In the genomic region with DNA sequence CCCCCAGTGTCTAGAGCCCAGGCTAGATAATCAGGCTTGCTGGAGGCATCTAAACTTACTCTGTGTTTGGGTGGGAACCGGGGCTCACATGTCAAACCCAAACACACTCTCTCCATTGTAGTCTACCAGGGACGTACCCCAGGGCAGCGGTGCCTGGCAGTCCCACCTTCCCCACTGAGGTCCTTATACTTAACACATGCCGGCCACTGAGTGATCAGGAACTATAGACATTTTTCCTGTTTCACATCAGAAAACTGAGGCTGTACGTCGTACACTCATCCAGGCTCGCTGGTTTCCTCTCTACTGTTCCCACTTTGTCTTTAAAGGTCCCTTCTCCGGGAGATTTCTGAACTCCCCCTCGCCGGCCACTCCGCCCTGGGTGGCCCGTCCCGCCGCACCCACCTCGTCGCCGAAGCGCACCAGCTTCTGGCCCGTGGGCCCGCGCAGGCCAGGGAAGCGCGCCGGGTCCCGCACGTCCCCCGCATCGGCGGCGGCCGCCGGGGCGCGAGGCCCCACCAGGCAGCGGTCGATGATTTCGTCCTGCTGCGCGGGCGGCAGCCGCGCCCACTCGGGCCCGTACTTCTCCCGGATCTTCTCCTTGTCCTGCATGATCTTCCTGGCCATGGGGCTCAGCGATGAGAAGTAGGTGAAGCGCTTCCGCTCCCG, we compare ENCODE assay signal across 8 mouse cellular contexts. TPM values are rescaled to one million over a fixed set of nuclear protein-coding genes. Genes with fewer than 3 reads are reported as not detected.
DNase-seq lines count a peak whose midpoint lies in the region; ATAC-seq and TF ChIP-seq lines count a peak whose summit lies in the region.

No protein-coding gene starts in this region.

- TF ChIP-seq CTCF in lung, adult 2 months (IDR thresholded peaks at IDR 0.05; ENCODE audit: insufficient read depth, low read length) = no peak
- TF ChIP-seq CTCF in intestine, postnatal 0 days (IDR thresholded peaks at IDR 0.05; ENCODE audit: low read depth) = no peak

- peak; percentile 67 for ATAC-seq in forebrain, embryonic 12.5 days (ENCODE audit: low FRiP score)
- peak; percentile 41 for ATAC-seq in intestine, postnatal 0 days

- H3K4me2 ChIP-seq in forebrain, embryonic 12.5 days = peak overlapping the region; percentile 75
- peak overlapping the region; percentile 93 for H3K4me2 ChIP-seq in intestine, postnatal 0 days (replicated peaks; ENCODE audit: low read depth)
- peak overlapping the region; percentile 77 for H3K4me2 ChIP-seq in myocyte (ENCODE audit: low read depth)

- peaks cover 5% of the 10 kb centered on the region; the same call in 1 of the 2 replicates for H3K4me1 ChIP-seq in lung, adult 2 months (ENCODE audit: control insufficient read depth, insufficient read depth, low read length)
- H3K4me1 ChIP-seq in forebrain, embryonic 12.5 days = peaks cover 46% of the 10 kb centered on the region
- peaks cover 13% of the 10 kb centered on the region for H3K4me1 ChIP-seq in intestine, postnatal 0 days (replicated peaks; ENCODE audit: control insufficient read depth, insufficient read depth, low read length)

- H3K4me3 ChIP-seq in lung, adult 2 months (replicated peaks; ENCODE audit: extremely low read depth, low read depth, low read length) = peak overlapping the region; percentile 79
- peak overlapping the region; percentile 86 for H3K4me3 ChIP-seq in forebrain, embryonic 12.5 days (replicated peaks)
- H3K4me3 ChIP-seq in intestine, postnatal 0 days (ENCODE audit: low read depth, low read length) = peak overlapping the region; percentile 85
- H3K4me3 ChIP-seq in myocyte = peak overlapping the region; percentile 68

- H3ac ChIP-seq in myocyte (ENCODE audit: control insufficient read depth, insufficient read length) = peak overlapping the region; percentile 73

- H3K27me3 ChIP-seq in forebrain, embryonic 12.5 days = no peaks in the 10 kb centered on the region
- no peaks in the 10 kb centered on the region for H3K27me3 ChIP-seq in intestine, postnatal 0 days (replicated peaks; ENCODE audit: control insufficient read depth, insufficient read depth, low read length)
- no peaks in the 10 kb centered on the region for H3K27me3 ChIP-seq in myocyte (ENCODE audit: control insufficient read depth, insufficient read depth, insufficient read length)

- H3K9me3 ChIP-seq in forebrain, embryonic 12.5 days = no peaks in the 10 kb centered on the region
- no peaks in the 10 kb centered on the region for H3K9me3 ChIP-seq in intestine, postnatal 0 days (ENCODE audit: control insufficient read depth)

- peak; percentile 33 for DNase-seq in lung, adult 2 months
- DNase-seq in lung, postnatal 4 days = no peak
- DNase-seq in ZHBTc4 (ENCODE audit: low read depth, low spot score) = peak; percentile 52
- DNase-seq in gastrocnemius, postnatal 4 days (ENCODE audit: low spot score in 2 of 2) = no peak
- no peak for DNase-seq in urinary bladder, postnatal 25 days (ENCODE audit: low spot score)

- peak overlapping the region; percentile 80 for H3K27ac ChIP-seq in forebrain, embryonic 12.5 days
- peak overlapping the region; percentile 87 for H3K27ac ChIP-seq in intestine, postnatal 0 days (ENCODE audit: low read depth, low read length)

- H3K36me3 ChIP-seq in forebrain, embryonic 12.5 days (replicated peaks) = no peaks in the 10 kb centered on the region
- H3K36me3 ChIP-seq in intestine, postnatal 0 days (ENCODE audit: control insufficient read depth, insufficient read depth) = no peaks in the 10 kb centered on the region
- H3K36me3 ChIP-seq in myocyte (ENCODE audit: control insufficient read depth, insufficient read depth) = no peaks in the 10 kb centered on the region

- under 1% methylated on average over 49 of the region's 49 CpGs for WGBS in lung, adult 2 months
- WGBS in forebrain, embryonic 12.5 days = under 1% methylated on average over 47 of the region's 49 CpGs
- WGBS in intestine, postnatal 0 days = under 1% methylated on average over 46 of the region's 49 CpGs

- TF ChIP-seq POLR2A in lung, adult 2 months (IDR thresholded peaks at IDR 0.05; ENCODE audit: borderline replicate concordance, extremely low read depth, low read depth, low read length) = no peak
- no peak for TF ChIP-seq POLR2A in myocyte (IDR thresholded peaks at IDR 0.05; ENCODE audit: insufficient read length, low read depth)

- peaks cover 52% of the 10 kb centered on the region for H3K79me2 ChIP-seq in myocyte (ENCODE audit: control insufficient read depth, insufficient read depth)

- peak overlapping the region; percentile 92 for H3K9ac ChIP-seq in forebrain, embryonic 12.5 days
- H3K9ac ChIP-seq in intestine, postnatal 0 days (ENCODE audit: low read depth, low read length) = peak overlapping the region; percentile 91

TF ChIP-seq in myocyte, 11 proteins besides CTCF, POLR2A, EP300 and RAD21:
- TF ChIP-seq REST (IDR thresholded peaks at IDR 0.05; ENCODE audit: insufficient read depth, insufficient read length) = no peak
- TF ChIP-seq USF1 (IDR thresholded peaks at IDR 0.05; ENCODE audit: low read depth) = no peak
- no peak for TF ChIP-seq MAX (IDR thresholded peaks at IDR 0.05; ENCODE audit: low read depth)
- TF ChIP-seq SRF (IDR thresholded peaks at IDR 0.05; ENCODE audit: control insufficient read depth, insufficient read length, low read depth) = no peak
- no peak for TF ChIP-seq TCF3 (IDR thresholded peaks at IDR 0.05; ENCODE audit: insufficient read length, low read depth)
- TF ChIP-seq E2F4 (IDR thresholded peaks at IDR 0.05; ENCODE audit: insufficient read depth) = no peak
- TF ChIP-seq MYOG (IDR thresholded peaks at IDR 0.05; ENCODE audit: control insufficient read depth in 1 of 3, insufficient read depth in 1 of 3, insufficient read length in 2 of 3, low read depth in 2 of 3) = no peak
- TF ChIP-seq POLR2AphosphoS2 (IDR thresholded peaks at IDR 0.05; ENCODE audit: insufficient read length, low read depth) = no peak
- no peak for TF ChIP-seq CEBPB (IDR thresholded peaks at IDR 0.05; ENCODE audit: insufficient read depth, poor library complexity, severe bottlenecking)
- no peak for TF ChIP-seq MYOD1 (IDR thresholded peaks at IDR 0.05; ENCODE audit: control insufficient read depth in 1 of 3, insufficient read length in 2 of 3, low read depth in 2 of 3)
TF ChIP-seq in myocyte: peak in this region for 0.

RNA-seq across cellular contexts. Expression of gene 2310022B05Rik, which starts 0.6 kb away (rescaled TPM):
- polyA plus RNA-seq in lung, adult 2 months (2012; rRNA removed) = 63.4 and 85.4 TPM in 2 replicates
- 22.8 and 23.1 TPM in 2 replicates for polyA plus RNA-seq in forebrain, embryonic 12.5 days (2016; fragmentation: Nextera tagmentation; extraction: Ambion mirVana)
- 22.1 and 22.6 TPM in 2 replicates for polyA plus RNA-seq in intestine, postnatal 0 days (2015; fragmentation: Nextera tagmentation; extraction: Ambion mirVana)
- 102 TPM for polyA plus RNA-seq in myocyte (2012; fragmentation: generic; extraction: Trizol)
- total RNA-seq in gastrocnemius, postnatal 4 days (2021) = 10 to 100 TPM; 49.3 to 51.7 TPM

RNA-seq across cellular contexts. Expression of gene Ttc13, which starts 59.2 kb away (rescaled TPM):
- 13.4 and 16.4 TPM in 2 replicates for polyA plus RNA-seq in lung, adult 2 months (2012; rRNA removed)
- polyA plus RNA-seq in forebrain, embryonic 12.5 days (2016; fragmentation: Nextera tagmentation; extraction: Ambion mirVana) = 56.8 and 57.3 TPM in 2 replicates
- 19.0 and 20.2 TPM in 2 replicates for polyA plus RNA-seq in intestine, postnatal 0 days (2015; fragmentation: Nextera tagmentation; extraction: Ambion mirVana)
- polyA plus RNA-seq in myocyte (2012; fragmentation: generic; extraction: Trizol) = 25.6 TPM
- total RNA-seq in gastrocnemius, postnatal 4 days (2021) = 10 to 100 TPM; 28.2 to 33.1 TPM

RNA-seq across cellular contexts. Expression of gene Arv1, which starts 59.4 kb away (rescaled TPM):
- 15.6 and 15.9 TPM in 2 replicates for polyA plus RNA-seq in lung, adult 2 months (2012; rRNA removed)
- polyA plus RNA-seq in forebrain, embryonic 12.5 days (2016; fragmentation: Nextera tagmentation; extraction: Ambion mirVana) = 35.5 and 35.7 TPM in 2 replicates
- 13.3 and 14.8 TPM in 2 replicates for polyA plus RNA-seq in intestine, postnatal 0 days (2015; fragmentation: Nextera tagmentation; extraction: Ambion mirVana)
- polyA plus RNA-seq in myocyte (2012; fragmentation: generic; extraction: Trizol) = 10.0 TPM
- 1 to 10 TPM; 6.6 to 7.1 TPM for total RNA-seq in gastrocnemius, postnatal 4 days (2021)

Comparison
In these comparisons a context has a peak if more than half of its experiments do, and no peak if none do; other contexts are left out.
1. DNase-seq: peak in lung, adult 2 months (single experiment) and ZHBTc4 (single experiment); none in lung, postnatal 4 days (0 of 2), gastrocnemius, postnatal 4 days (0 of 2) and urinary bladder, postnatal 25 days (single experiment).
2. Peak in every context shown above with its lines, with median percentiles within 50 percentile points of each other: H3K4me3 ChIP-seq and H3K4me2 ChIP-seq.